Mouse (Mus musculus): Measurements from ENCODE around the gene Mkln1. TPM values are rescaled to one million over a fixed set of nuclear protein-coding genes. Genes with fewer than 3 reads are reported as not detected.

Mkln1 gene
- total RNA-seq (2017): 201 to 306 TPM (median 209 TPM) in 3 replicates

- ATAC-seq (replicated peaks; ENCODE audit: insufficient number of reproducible peaks, low FRiP score, low TSS enrichment, poor library complexity, severe bottlenecking): peak; percentile 87
Measured at GRCm38 (mm10) chr6:31398431-31399205, at the start of gene Mkln1. Gene Mkln1 (plus strand): TSS chr6:31398735.

- ATAC-seq (replicated peaks; ENCODE audit: insufficient number of reproducible peaks, low FRiP score, low TSS enrichment, poor library complexity, severe bottlenecking): peak; percentile 90
Measured at GRCm38 (mm10) chr6:31356444-31357191, 41.9 kb upstream of the Mkln1 start.

- no peak for ATAC-seq (replicated peaks; ENCODE audit: insufficient number of reproducible peaks, low FRiP score, low TSS enrichment, poor library complexity, severe bottlenecking)
Measured at GRCm38 (mm10) chr6:31357286-31357685, 41.2 kb upstream of the Mkln1 start.

GRCm38 (mm10) chr6:31362617-31363016, 35.9 kb upstream of the Mkln1 start:
- no peak for ATAC-seq (replicated peaks; ENCODE audit: insufficient number of reproducible peaks, low FRiP score, low TSS enrichment, poor library complexity, severe bottlenecking)

GRCm38 (mm10) chr6:31364399-31364798, 34.1 kb upstream of the Mkln1 start:
- ATAC-seq (replicated peaks; ENCODE audit: insufficient number of reproducible peaks, low FRiP score, low TSS enrichment, poor library complexity, severe bottlenecking): no peak

GRCm38 (mm10) chr6:31367947-31368346, 30.6 kb upstream of the Mkln1 start:
- ATAC-seq (replicated peaks; ENCODE audit: insufficient number of reproducible peaks, low FRiP score, low TSS enrichment, poor library complexity, severe bottlenecking): no peak

- ATAC-seq (replicated peaks; ENCODE audit: insufficient number of reproducible peaks, low FRiP score, low TSS enrichment, poor library complexity, severe bottlenecking): no peak
Measured at GRCm38 (mm10) chr6:31368559-31368958, 30.0 kb upstream of the Mkln1 start.

- no peak for ATAC-seq (replicated peaks; ENCODE audit: insufficient number of reproducible peaks, low FRiP score, low TSS enrichment, poor library complexity, severe bottlenecking)
Measured at GRCm38 (mm10) chr6:31369875-31370274, 28.7 kb upstream of the Mkln1 start.

GRCm38 (mm10) chr6:31370550-31371061, 27.9 kb upstream of the Mkln1 start:
- ATAC-seq (replicated peaks; ENCODE audit: insufficient number of reproducible peaks, low FRiP score, low TSS enrichment, poor library complexity, severe bottlenecking): peak; percentile 66

- ATAC-seq (replicated peaks; ENCODE audit: insufficient number of reproducible peaks, low FRiP score, low TSS enrichment, poor library complexity, severe bottlenecking): no peak
Measured at GRCm38 (mm10) chr6:31371140-31371539, 27.4 kb upstream of the Mkln1 start.

GRCm38 (mm10) chr6:31372620-31373019, 25.9 kb upstream of the Mkln1 start:
- ATAC-seq (replicated peaks; ENCODE audit: insufficient number of reproducible peaks, low FRiP score, low TSS enrichment, poor library complexity, severe bottlenecking): no peak

GRCm38 (mm10) chr6:31373084-31373673, 25.4 kb upstream of the Mkln1 start:
- peak; percentile 64 for ATAC-seq (replicated peaks; ENCODE audit: insufficient number of reproducible peaks, low FRiP score, low TSS enrichment, poor library complexity, severe bottlenecking)

GRCm38 (mm10) chr6:31382989-31383388, 15.5 kb upstream of the Mkln1 start:
- ATAC-seq (replicated peaks; ENCODE audit: insufficient number of reproducible peaks, low FRiP score, low TSS enrichment, poor library complexity, severe bottlenecking): no peak

- ATAC-seq (replicated peaks; ENCODE audit: insufficient number of reproducible peaks, low FRiP score, low TSS enrichment, poor library complexity, severe bottlenecking): no peak
Measured at GRCm38 (mm10) chr6:31384794-31385193, 13.7 kb upstream of the Mkln1 start.

GRCm38 (mm10) chr6:31385281-31386145, 13.0 kb upstream of the Mkln1 start:
- peak; percentile 86 for ATAC-seq (replicated peaks; ENCODE audit: insufficient number of reproducible peaks, low FRiP score, low TSS enrichment, poor library complexity, severe bottlenecking)

- ATAC-seq (replicated peaks; ENCODE audit: insufficient number of reproducible peaks, low FRiP score, low TSS enrichment, poor library complexity, severe bottlenecking): no peak
Measured at GRCm38 (mm10) chr6:31389716-31390115, 8.8 kb upstream of the Mkln1 start.

GRCm38 (mm10) chr6:31390243-31390981, 8.1 kb upstream of the Mkln1 start:
- no peak for ATAC-seq (replicated peaks; ENCODE audit: insufficient number of reproducible peaks, low FRiP score, low TSS enrichment, poor library complexity, severe bottlenecking)

GRCm38 (mm10) chr6:31392871-31393270, 5.7 kb upstream of the Mkln1 start:
- ATAC-seq (replicated peaks; ENCODE audit: insufficient number of reproducible peaks, low FRiP score, low TSS enrichment, poor library complexity, severe bottlenecking): no peak

Data from monocyte, adult 5-6 weeks (primary cell).